Mouse (Mus musculus): ENCODE measurements around the gene Ahnak.

- no peak for TF ChIP-seq ZNF384 (IDR thresholded peaks at IDR 0.05; ENCODE audit: low read depth, low read length)
- no peak for TF ChIP-seq MAFK (IDR thresholded peaks at IDR 0.05; ENCODE audit: insufficient read depth, low read depth, low read length)
- TF ChIP-seq HCFC1 (IDR thresholded peaks at IDR 0.05; ENCODE audit: borderline replicate concordance, insufficient read depth, low read length), result no peak
Measured at GRCm38 (mm10) chr19:8989567-8990431, 715 bp downstream of the Ahnak start.

Data from ES-E14 (cell line).